Mouse (Mus musculus): Measurements from ENCODE around the gene F2r. TPM values are rescaled to one million over a fixed set of nuclear protein-coding genes. Genes with fewer than 3 reads are reported as not detected.

F2r gene
- total RNA-seq, 2 experiments from 2014 or later = 3.9 to 4.4 TPM

GRCm38 (mm10) chr13:95626696-95627095 is 8.4 kb upstream of the F2r start:
- intact Hi-C loops (cut with DNase I) = no loop called here
- H3K27ac ChIP-seq = no peak overlapping the region
- H3K4me3 ChIP-seq = no peak overlapping the region
- no peak for TF ChIP-seq CTCF (IDR thresholded peaks at IDR 0.05)
- no peak for DNase-seq (ENCODE audit: extremely low spot score in 1 of 2, low spot score in 2 of 2)

GRCm38 (mm10) chr13:95623042-95623441 is 4.8 kb upstream of the F2r start:
- no peak for TF ChIP-seq CTCF (IDR thresholded peaks at IDR 0.05)
- H3K4me3 ChIP-seq = no peak overlapping the region
- no peak overlapping the region for H3K27ac ChIP-seq
- intact Hi-C loops (cut with DNase I) = no loop called here
- DNase-seq (ENCODE audit: extremely low spot score in 1 of 2, low spot score in 2 of 2) = no peak

GRCm38 (mm10) chr13:95621563-95621962 is 3.3 kb upstream of the F2r start:
- TF ChIP-seq CTCF (IDR thresholded peaks at IDR 0.05) = no peak
- intact Hi-C loops (cut with DNase I) = no loop called here
- DNase-seq (ENCODE audit: extremely low spot score in 1 of 2, low spot score in 2 of 2) = no peak

GRCm38 (mm10) chr13:95618859-95619258 is 572 bp upstream of the F2r start:
- H3K27ac ChIP-seq = no peak overlapping the region

More at GRCm38 (mm10) chr13:95621563-95621962, 3.3 kb upstream of the F2r start:
- Histone ChIP-seq H3K4me3 (no peak overlapping the region), H3K27ac (no peak overlapping the region)

GRCm38 (mm10) chr13:95617671-95618171 is 566 bp downstream of the F2r start:
- no peak for TF ChIP-seq CTCF (IDR thresholded peaks at IDR 0.05)
- intact Hi-C loops (cut with DNase I) = no loop called here
- no peak for DNase-seq (ENCODE audit: extremely low spot score in 1 of 2, low spot score in 2 of 2)
- no peak overlapping the region for H3K27ac ChIP-seq
- H3K4me3 ChIP-seq = peak overlapping the region; percentile 58

More at GRCm38 (mm10) chr13:95618859-95619258, 572 bp upstream of the F2r start:
- TF ChIP-seq CTCF (IDR thresholded peaks at IDR 0.05) = no peak
- no peak for DNase-seq (ENCODE audit: extremely low spot score in 1 of 2, low spot score in 2 of 2)
- H3K4me3 ChIP-seq = no peak overlapping the region
- intact Hi-C loops (cut with DNase I) = no loop called here

- no peak for TF ChIP-seq CTCF (IDR thresholded peaks at IDR 0.05)
- Histone ChIP-seq H3K4me3 (no peak overlapping the region; the same call in 1 of the 2 replicates), H3K27ac (no peak overlapping the region)
- DNase-seq (ENCODE audit: extremely low spot score in 1 of 2, low spot score in 2 of 2) = no peak
- intact Hi-C loops (cut with DNase I) = no loop called here
Measured at GRCm38 (mm10) chr13:95617082-95617670, 1.1 kb downstream of the F2r start.

GRCm38 (mm10) chr13:95616512-95616911 is 1.8 kb downstream of the F2r start:
- no peak overlapping the region for H3K27ac ChIP-seq
- no peak overlapping the region for H3K4me3 ChIP-seq
- intact Hi-C loops (cut with DNase I) = no loop called here
- no peak for DNase-seq (ENCODE audit: extremely low spot score in 1 of 2, low spot score in 2 of 2)
- TF ChIP-seq CTCF (IDR thresholded peaks at IDR 0.05) = no peak

GRCm38 (mm10) chr13:95614757-95615156 is 3.5 kb downstream of the F2r start:
- no peak for TF ChIP-seq CTCF (IDR thresholded peaks at IDR 0.05)
- intact Hi-C loops (cut with DNase I) = no loop called here
- no peak overlapping the region for H3K27ac ChIP-seq
- no peak overlapping the region for H3K4me3 ChIP-seq
- DNase-seq (ENCODE audit: extremely low spot score in 1 of 2, low spot score in 2 of 2) = no peak

GRCm38 (mm10) chr13:95612243-95612642 is 6.0 kb downstream of the F2r start:
- intact Hi-C loops (cut with DNase I) = no loop called here

GRCm38 (mm10) chr13:95611752-95612151 is 6.5 kb downstream of the F2r start:
- TF ChIP-seq CTCF (IDR thresholded peaks at IDR 0.05) = no peak
- no peak for DNase-seq (ENCODE audit: extremely low spot score in 1 of 2, low spot score in 2 of 2)
- H3K4me3 ChIP-seq = no peak overlapping the region
- H3K27ac ChIP-seq = no peak overlapping the region
- intact Hi-C loops (cut with DNase I) = no loop called here

More at GRCm38 (mm10) chr13:95612243-95612642, 6.0 kb downstream of the F2r start:
- no peak for TF ChIP-seq CTCF (IDR thresholded peaks at IDR 0.05)
- no peak overlapping the region for H3K27ac ChIP-seq
- DNase-seq (ENCODE audit: extremely low spot score in 1 of 2, low spot score in 2 of 2) = no peak
- no peak overlapping the region for H3K4me3 ChIP-seq

GRCm38 (mm10) chr13:95610786-95611562 is 7.3 kb downstream of the F2r start:
- TF ChIP-seq CTCF (IDR thresholded peaks at IDR 0.05) = no peak
- intact Hi-C loops (cut with DNase I) = no loop called here
- DNase-seq (ENCODE audit: extremely low spot score in 1 of 2, low spot score in 2 of 2) = no peak
- H3K27ac ChIP-seq = no peak overlapping the region
- no peak overlapping the region for H3K4me3 ChIP-seq

GRCm38 (mm10) chr13:95609088-95609420 is 9.2 kb downstream of the F2r start:
- H3K4me3 ChIP-seq = no peak overlapping the region
- no peak for DNase-seq (ENCODE audit: extremely low spot score in 1 of 2, low spot score in 2 of 2)
- no peak overlapping the region for H3K27ac ChIP-seq
- TF ChIP-seq CTCF (IDR thresholded peaks at IDR 0.05) = no peak
- intact Hi-C loops (cut with DNase I) = no loop called here

All from left cerebral cortex, adult 2 months (tissue).